Mouse (Mus musculus) C2C12 (cell line): ENCODE measurements around the gene Celsr3. TPM values are rescaled to one million over a fixed set of nuclear protein-coding genes. Genes with fewer than 3 reads are reported as not detected.

Source experiments
- H3K27me3 ChIP-seq: one replicate; pipeline ENCODE4 v1.6.1; 2011; ENCODE audit not compliant: control insufficient read depth, insufficient read depth, insufficient read length
- H3K36me3 ChIP-seq: one replicate; pipeline ENCODE4 v1.6.1; 2011; ENCODE audit not compliant: control insufficient read depth, insufficient read depth
- H3K4me3 ChIP-seq: one replicate; pipeline ENCODE4 v1.5.1; 2011; ENCODE audit warnings: mild to moderate bottlenecking, control low read depth; ENCODE audit not compliant: poor library complexity, insufficient read depth, severe bottlenecking
- H3K79me2 ChIP-seq: one replicate; pipeline ENCODE4 v1.6.1; 2011; ENCODE audit not compliant: control insufficient read depth, insufficient read depth
- H3K79me3 ChIP-seq: one replicate; pipeline ENCODE4 v1.6.1; 2011; ENCODE audit warnings: low read depth, control low read depth
- H3ac ChIP-seq: one replicate; pipeline ENCODE3; 2011; ENCODE audit warnings: low read depth; ENCODE audit not compliant: control insufficient read depth, insufficient read length
- CEBPB ChIP-seq: IDR thresholded peaks from one replicate; pipeline ENCODE4 v1.6.1; 2011; ENCODE audit warnings: low read depth, mild to moderate bottlenecking, control low read depth, moderate library complexity
- CTCF ChIP-seq: IDR thresholded peaks from one replicate; pipeline ENCODE4 v1.5.1; 2011; ENCODE audit not compliant: control insufficient read depth, insufficient read depth, insufficient read length
- FOSL1 ChIP-seq: IDR thresholded peaks from one replicate; pipeline ENCODE4 v1.8.0; 2011; ENCODE audit warnings: mild to moderate bottlenecking, low read length; ENCODE audit not compliant: poor library complexity, insufficient read depth, severe bottlenecking
- MAX ChIP-seq: IDR thresholded peaks from one replicate; pipeline ENCODE4 v1.6.1; 2011; ENCODE audit warnings: mild to moderate bottlenecking, control low read depth
- MYOD1 ChIP-seq: IDR thresholded peaks from one replicate; pipeline ENCODE4 v1.6.1; 2011; ENCODE audit warnings: low read depth; ENCODE audit not compliant: control insufficient read depth, insufficient read length
- MYOG ChIP-seq: IDR thresholded peaks from one replicate; pipeline ENCODE4 v1.6.1; 2011; ENCODE audit not compliant: control insufficient read depth, insufficient read length; ENCODE audit errors: extremely low read depth
- USF1 ChIP-seq: IDR thresholded peaks from one replicate; pipeline ENCODE4 v1.6.1; 2011; ENCODE audit warnings: low read depth, mild to moderate bottlenecking, control low read depth, moderate library complexity
- polyA plus RNA-seq: library from polyadenylated mRNA; unstranded; fragments of >200 nt; fragmentation: generic; extraction: Trizol; gene quantifications from one replicate; pipeline ENCODE4 v1.2.1, GENCODE M21; 2012; ENCODE audit warnings: missing spikeins

The Celsr3 gene
- polyA plus RNA-seq, 1 experiment = 0.05 TPM

DNA sequence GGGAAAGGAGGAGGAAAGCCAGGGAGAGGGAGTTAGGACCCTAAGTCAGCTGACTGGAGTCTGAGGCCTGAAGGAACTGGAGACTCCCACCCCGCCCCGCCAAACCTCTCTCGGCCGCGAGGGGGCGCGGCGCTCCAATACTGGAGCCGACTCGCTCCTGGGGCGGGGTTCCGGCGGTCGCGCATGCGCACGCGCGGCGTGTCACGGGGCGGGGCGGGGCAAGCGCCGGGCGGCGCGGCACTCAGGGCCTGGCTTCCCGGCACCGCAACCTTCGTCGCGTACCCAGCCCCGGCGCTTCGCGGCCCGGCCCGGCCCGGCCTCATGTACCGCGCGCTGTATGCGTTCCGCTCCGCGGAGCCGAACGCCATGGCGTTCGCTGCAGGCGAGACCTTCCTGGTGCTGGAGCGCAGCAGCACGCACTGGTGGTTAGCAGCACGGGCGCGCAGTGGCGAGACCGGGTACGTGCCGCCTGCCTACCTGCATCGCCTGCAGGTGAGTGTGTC is 17.9 kb upstream of the Celsr3 start, which contains the start of gene Nckipsd:
Nckipsd (plus strand) TSS at position 206 of the 503 bp plus-strand sequence.
- H3K27me3 ChIP-seq = no peaks in the 10 kb centered on the region
- no peaks in the 10 kb centered on the region for H3K79me3 ChIP-seq
- peak within 1 kb of the TSS; percentile 50 for H3K4me3 ChIP-seq
- H3K36me3 ChIP-seq = peaks cover 40% of the 10 kb centered on the region
- peak within 1 kb of the TSS; percentile 90 for H3ac ChIP-seq
- TF ChIP-seq USF1 (peak; percentile 20), MYOG (no peak), MAX (no peak), MYOD1 (no peak), FOSL1 (no peak), CEBPB (no peak), CTCF (peak; percentile 88)
- H3K79me2 ChIP-seq = no peaks in the 10 kb centered on the region

DNA sequence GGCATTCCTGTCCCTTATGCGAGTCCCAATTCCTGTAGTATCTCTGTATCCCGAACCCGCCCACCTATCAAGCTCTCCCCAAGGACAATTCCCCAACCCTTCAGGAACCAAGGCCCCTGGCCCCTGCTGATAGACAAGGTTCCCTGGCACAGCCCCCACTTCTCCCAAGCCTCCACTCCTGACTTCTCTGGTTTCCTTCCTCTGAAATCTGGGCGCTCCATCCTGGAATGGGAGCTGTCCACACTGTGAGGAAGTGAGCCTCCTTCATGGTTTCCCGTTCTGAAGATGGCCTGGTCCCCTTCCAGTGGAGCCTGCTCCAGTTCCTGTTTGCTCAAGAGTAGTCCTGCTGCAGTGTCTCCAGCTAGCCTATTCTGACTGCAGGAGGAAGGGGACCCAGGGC is 16.9 kb upstream of the Celsr3 start:
- H3K36me3 ChIP-seq = peaks cover 30% of the 10 kb centered on the region
- no peak overlapping the region for H3ac ChIP-seq
- H3K27me3 ChIP-seq = no peaks in the 10 kb centered on the region
- TF ChIP-seq MYOD1 (no peak), MYOG (no peak), FOSL1 (no peak)
- H3K79me3 ChIP-seq = no peaks in the 10 kb centered on the region
- peak overlapping the region; percentile 50 for H3K4me3 ChIP-seq
- no peaks in the 10 kb centered on the region for H3K79me2 ChIP-seq

DNA sequence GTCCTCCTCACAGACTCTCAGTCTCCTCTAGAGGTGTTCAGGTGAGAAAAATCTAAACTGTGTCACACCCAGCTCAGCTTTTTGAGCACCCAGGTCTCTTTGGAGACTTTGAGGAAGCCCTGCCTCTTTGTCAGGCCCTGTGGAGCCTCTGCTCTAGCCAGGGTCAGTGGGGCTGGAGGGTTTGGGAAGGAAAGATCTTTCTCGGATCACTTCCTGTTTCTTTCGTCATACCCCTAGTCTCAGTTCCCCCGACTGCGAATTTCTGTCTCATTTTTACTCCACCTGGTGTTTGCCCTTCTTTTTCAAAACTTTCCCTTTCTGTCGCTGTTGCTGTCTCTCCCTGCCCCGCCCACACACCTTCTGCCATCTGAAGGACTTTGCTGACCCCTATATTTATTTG is 16.4 kb upstream of the Celsr3 start:
- Histone ChIP-seq H3K27me3 (no peaks in the 10 kb centered on the region), H3K79me3 (no peaks in the 10 kb centered on the region), H3ac (no peak overlapping the region), H3K79me2 (no peaks in the 10 kb centered on the region), H3K36me3 (peaks cover 25% of the 10 kb centered on the region), H3K4me3 (no peak overlapping the region)
- TF ChIP-seq FOSL1 = no peak
- no peak for TF ChIP-seq MAX

DNA sequence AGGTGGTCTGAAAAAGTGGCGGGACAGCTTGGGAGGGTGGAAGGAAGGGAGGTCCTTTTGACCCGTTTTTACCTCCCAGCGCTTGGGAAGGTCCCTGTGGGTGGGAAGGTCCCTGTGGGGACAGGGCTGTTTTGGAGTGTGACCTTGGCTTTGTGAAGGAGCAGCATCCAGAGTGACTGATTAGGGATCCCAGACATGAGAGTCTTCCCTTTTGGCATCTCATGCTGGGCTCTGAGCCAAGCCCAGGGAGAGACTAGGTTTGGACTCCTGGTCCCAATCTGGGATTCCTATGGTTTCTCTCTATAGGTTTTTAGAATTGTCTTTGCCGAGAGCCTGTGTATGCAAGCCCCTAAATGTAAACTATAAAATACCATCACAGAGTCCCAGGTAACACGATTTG is 15.6 kb upstream of the Celsr3 start:
- Histone ChIP-seq H3K4me3 (no peak overlapping the region), H3K79me2 (no peaks in the 10 kb centered on the region), H3K36me3 (peaks cover 18% of the 10 kb centered on the region), H3ac (no peak overlapping the region), H3K79me3 (no peaks in the 10 kb centered on the region), H3K27me3 (no peaks in the 10 kb centered on the region)
- TF ChIP-seq CEBPB (no peak), MYOD1 (no peak), MAX (no peak), CTCF (no peak), MYOG (no peak), USF1 (no peak), FOSL1 (no peak)

DNA sequence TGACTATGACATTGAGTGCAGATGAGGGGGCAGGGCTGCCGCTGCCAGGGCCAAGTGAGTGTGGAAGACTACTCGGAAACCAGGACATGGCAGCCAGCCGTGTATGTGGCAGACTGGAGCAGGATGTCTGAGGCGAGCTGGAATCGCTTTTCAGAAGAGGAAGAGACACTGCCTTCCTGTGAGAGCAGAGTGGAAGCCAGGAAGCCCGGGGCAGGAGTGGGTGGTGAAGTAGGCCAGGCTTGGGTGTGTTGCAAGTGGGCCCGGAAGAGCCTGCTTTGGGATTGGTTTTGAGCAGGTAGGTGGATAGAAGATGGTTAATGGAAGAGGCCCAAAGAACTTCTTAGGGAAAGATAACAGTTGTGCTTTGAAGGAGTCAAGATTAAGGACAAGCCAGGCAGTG is 10.6 kb upstream of the Celsr3 start:
- no peaks in the 10 kb centered on the region for H3K36me3 ChIP-seq

DNA sequence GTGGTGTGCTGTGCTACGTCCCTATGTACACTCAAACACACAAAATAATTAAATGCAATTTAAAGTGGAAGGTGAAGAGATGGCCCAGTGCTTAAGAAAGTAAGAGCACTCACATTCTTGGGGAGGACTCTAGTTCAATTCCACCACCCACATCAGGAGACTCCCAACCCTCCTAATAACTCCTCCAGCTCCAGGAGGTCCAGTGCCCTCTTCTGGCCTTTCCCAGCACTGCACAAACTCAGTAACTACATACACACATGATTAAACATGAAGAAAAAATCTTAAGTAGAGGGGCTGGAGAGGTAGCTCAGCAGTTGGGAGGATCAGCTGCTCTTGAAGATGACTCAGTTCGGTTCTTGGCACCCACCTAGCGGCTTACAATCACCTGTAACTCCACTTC is 6.6 kb upstream of the Celsr3 start:
- TF ChIP-seq CEBPB (no peak), CTCF (peak; percentile 6)
- Histone ChIP-seq H3K27me3 (peaks cover 17% of the 10 kb centered on the region), H3ac (no peak overlapping the region), H3K4me3 (no peak overlapping the region), H3K79me2 (no peaks in the 10 kb centered on the region), H3K36me3 (no peaks in the 10 kb centered on the region), H3K79me3 (no peaks in the 10 kb centered on the region)

More for the DNA sequence above, 10.6 kb upstream of the Celsr3 start:
- Histone ChIP-seq H3ac (no peak overlapping the region), H3K79me3 (no peaks in the 10 kb centered on the region), H3K4me3 (no peak overlapping the region), H3K79me2 (no peaks in the 10 kb centered on the region), H3K27me3 (no peaks in the 10 kb centered on the region)
- TF ChIP-seq USF1 (no peak), FOSL1 (no peak)

DNA sequence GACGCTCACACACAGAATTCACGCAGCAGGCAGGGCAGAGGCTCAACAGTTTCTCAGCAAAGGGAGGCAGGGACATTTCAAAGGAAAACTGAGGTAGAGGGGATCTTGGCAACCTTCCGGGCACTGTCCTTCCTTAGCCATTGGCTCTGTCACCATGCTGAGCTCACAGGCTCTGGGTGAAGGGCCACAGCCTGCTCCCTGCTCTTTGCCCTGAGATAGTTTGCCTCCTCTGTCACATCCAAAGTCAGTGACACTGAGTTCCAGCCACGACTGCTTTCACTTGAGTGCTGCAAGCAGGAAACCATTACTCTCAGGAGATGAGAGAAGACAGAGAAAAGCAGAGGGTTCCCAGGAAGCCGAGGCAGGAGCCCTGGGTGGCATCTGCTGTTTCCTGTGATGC is 6.0 kb upstream of the Celsr3 start:
- no peaks in the 10 kb centered on the region for H3K36me3 ChIP-seq
- no peak overlapping the region for H3K4me3 ChIP-seq
- no peaks in the 10 kb centered on the region for H3K79me3 ChIP-seq
- TF ChIP-seq CTCF (no peak), MYOG (no peak), FOSL1 (no peak), MAX (no peak), CEBPB (no peak), USF1 (no peak), MYOD1 (no peak)
- peaks cover 23% of the 10 kb centered on the region for H3K27me3 ChIP-seq
- H3K79me2 ChIP-seq = no peaks in the 10 kb centered on the region
- no peak overlapping the region for H3ac ChIP-seq
